Mouse (Mus musculus) hindbrain, embryonic 11.5 days (tissue): ENCODE results near the gene Khk. TPM values are rescaled to one million over a fixed set of nuclear protein-coding genes. Genes with fewer than 3 reads are reported as not detected.
"Not testable (repeated sequence)": the region's sequence is repeated elsewhere in the genome, so short reads cannot be mapped to it uniquely, and the experiment has no call there.

Source experiments
- ATAC-seq: fragments of 200-750 bp; cut with Nextera tagmentation; 2 replicates; pipeline ENCODE4 v1.8.0; 2017; ENCODE audit warnings: mild to moderate bottlenecking, moderate TSS enrichment, moderate library complexity; ENCODE audit not compliant: low FRiP score
- DNase-seq: peaks from one replicate; pipeline ENCODE4 v3.0.0-alpha.2; 2015; ENCODE audit warnings: low spot score
- H3K27ac ChIP-seq: fragments of 300-500 bp; sonication (generic); 2 replicates; pipeline ENCODE4 v1.5.1; 2014; ENCODE audit warnings: mild to moderate bottlenecking, low read depth, low read length
- H3K27me3 ChIP-seq: fragments of 300-500 bp; sonication (generic); 2 replicates; pipeline ENCODE4 v1.6.1; 2014; ENCODE audit warnings: mild to moderate bottlenecking, low read length, moderate library complexity, mixed read lengths; ENCODE audit not compliant: control insufficient read depth, insufficient read depth
- H3K36me3 ChIP-seq: fragments of 300-500 bp; sonication (generic); 2 replicates; pipeline ENCODE4 v1.6.1; 2014; ENCODE audit warnings: mild to moderate bottlenecking, low read length, moderate library complexity, mixed read lengths; ENCODE audit not compliant: control insufficient read depth, insufficient read depth
- H3K4me1 ChIP-seq: fragments of 300-500 bp; sonication (generic); replicated peaks from 2 replicates; pipeline ENCODE4 v1.6.1; 2014; ENCODE audit warnings: low read length, mixed read lengths; ENCODE audit not compliant: control insufficient read depth, insufficient read depth
- H3K4me2 ChIP-seq: fragments of 300-500 bp; sonication (generic); replicated peaks from 2 replicates; pipeline ENCODE4 v1.6.1; 2014; ENCODE audit warnings: mild to moderate bottlenecking, low read depth, low read length
- H3K4me3 ChIP-seq: fragments of 300-500 bp; sonication (generic); 2 replicates; pipeline ENCODE4 v1.5.1; 2014; ENCODE audit warnings: low read depth, low read length
- H3K9ac ChIP-seq: fragments of 300-500 bp; sonication (generic); 2 replicates; pipeline ENCODE4 v1.6.1; 2014; ENCODE audit warnings: low read depth, low read length
- H3K9me3 ChIP-seq: fragments of 300-500 bp; sonication (generic); 2 replicates; pipeline ENCODE4 v1.6.1; 2016; ENCODE audit warnings: low read length; ENCODE audit not compliant: control insufficient read depth
- WGBS: fragments of 180-500 bp; shearing (Covaris S2); extraction: QIAGEN DNeasy Blood & Tissue Kit; methylation state at CpG from one replicate; pipeline ENCODE4 v1.1.7; 2014; 5-methylcytosine and 5-hydroxymethylcytosine counted together
- polyA plus RNA-seq: library from polyadenylated mRNA; unstranded; fragments of >200 nt; fragmentation: Nextera tagmentation; extraction: Ambion mirVana; gene quantifications from 2 replicates; pipeline ENCODE4 v1.2.1, GENCODE M21; 2014

Gene Khk
- polyA plus RNA-seq: 4.2 and 7.8 TPM in 2 replicates

- Histone ChIP-seq H3K4me1 (peaks cover 5% of the 10 kb centered on the region), H3K4me2 (peak within 1 kb of the TSS; percentile 87), H3K9ac (peak within 1 kb of the TSS; percentile 64), H3K27me3 (no peaks in the 10 kb centered on the region), H3K36me3 (no peaks in the 10 kb centered on the region), H3K9me3 (no peaks in the 10 kb centered on the region), H3K27ac (peak within 1 kb of the TSS; percentile 53; the same call in 1 of the 2 replicates), H3K4me3 (peak within 1 kb of the TSS; percentile 48)
- peak; percentile 94 for DNase-seq
- 2% methylated on average over 38 of the region's 40 CpGs for WGBS
- ATAC-seq: peak; percentile 82
Observed at GRCm38 (mm10) chr5:30921256-30922033, at the start of gene Khk. Gene Khk (plus strand): TSS chr5:30921431.

GRCm38 (mm10) chr5:30872574-30872973, 48.7 kb upstream of the Khk start:
- H3K27ac ChIP-seq: no peak overlapping the region
- no peaks in the 10 kb centered on the region for H3K27me3 ChIP-seq
- peaks cover 2% of the 10 kb centered on the region; the same call in 1 of the 2 replicates for H3K4me1 ChIP-seq
- peaks cover 32% of the 10 kb centered on the region for H3K36me3 ChIP-seq
- no peak overlapping the region for H3K9ac ChIP-seq
- DNase-seq (no peak), ATAC-seq (no peak)
- no peak overlapping the region for H3K4me2 ChIP-seq
- 93% methylated on average over 9 of the region's 9 CpGs for WGBS
- no peaks in the 10 kb centered on the region for H3K9me3 ChIP-seq
- no peak overlapping the region for H3K4me3 ChIP-seq

- Histone ChIP-seq H3K4me3 (no peak overlapping the region), H3K4me1 (peaks cover 2% of the 10 kb centered on the region; the same call in 1 of the 2 replicates), H3K27ac (no peak overlapping the region), H3K4me2 (no peak overlapping the region), H3K36me3 (peaks cover 32% of the 10 kb centered on the region), H3K9me3 (no peaks in the 10 kb centered on the region), H3K9ac (no peak overlapping the region), H3K27me3 (no peaks in the 10 kb centered on the region)
- WGBS: 84% methylated on average over 7 of the region's 7 CpGs
- no peak for ATAC-seq
- DNase-seq: no peak
Observed at GRCm38 (mm10) chr5:30874365-30874764, 46.9 kb upstream of the Khk start.

- no peaks in the 10 kb centered on the region for H3K4me1 ChIP-seq
- ATAC-seq (no peak), DNase-seq (no peak)
- no peak overlapping the region for H3K9ac ChIP-seq
- no peak overlapping the region for H3K4me2 ChIP-seq
- no peak overlapping the region for H3K4me3 ChIP-seq
- H3K27me3 ChIP-seq: no peaks in the 10 kb centered on the region
- H3K9me3 ChIP-seq: no peaks in the 10 kb centered on the region
- WGBS: 62% methylated on average over 6 of the region's 6 CpGs
- H3K27ac ChIP-seq: no peak overlapping the region
- peaks cover 29% of the 10 kb centered on the region for H3K36me3 ChIP-seq
Observed at GRCm38 (mm10) chr5:30878616-30879015, 42.6 kb upstream of the Khk start.

GRCm38 (mm10) chr5:30879347-30879943, 41.8 kb upstream of the Khk start:
- Histone ChIP-seq H3K9ac (no peak overlapping the region), H3K36me3 (peaks cover 23% of the 10 kb centered on the region), H3K9me3 (no peaks in the 10 kb centered on the region), H3K4me3 (no peak overlapping the region), H3K27ac (no peak overlapping the region), H3K27me3 (no peaks in the 10 kb centered on the region), H3K4me1 (no peaks in the 10 kb centered on the region), H3K4me2 (no peak overlapping the region)
- no peak for ATAC-seq
- WGBS: 79% methylated on average over 5 of the region's 5 CpGs
- DNase-seq: no peak

GRCm38 (mm10) chr5:30881839-30882238, 39.4 kb upstream of the Khk start:
- not testable (repeated sequence) for H3K27me3 ChIP-seq, H3K27ac ChIP-seq, H3K4me3 ChIP-seq, ATAC-seq, H3K9me3 ChIP-seq, H3K9ac ChIP-seq, H3K4me2 ChIP-seq, DNase-seq, H3K4me1 ChIP-seq, H3K36me3 ChIP-seq
- 81% methylated on average over 4 of the region's 4 CpGs for WGBS

- 61% methylated on average over 4 of the region's 4 CpGs for WGBS
- ATAC-seq: no peak
- Histone ChIP-seq H3K4me2 (no peak overlapping the region; the same call in 1 of the 2 replicates), H3K27me3 (no peaks in the 10 kb centered on the region), H3K9ac (no peak overlapping the region), H3K4me1 (no peaks in the 10 kb centered on the region; the same call in none of the 2 replicates), H3K36me3 (no peaks in the 10 kb centered on the region), H3K4me3 (no peak overlapping the region), H3K27ac (no peak overlapping the region), H3K9me3 (no peaks in the 10 kb centered on the region)
- no peak for DNase-seq
Observed at GRCm38 (mm10) chr5:30886209-30886608, 35.0 kb upstream of the Khk start.

- Histone ChIP-seq H3K4me1 (no peaks in the 10 kb centered on the region; the same call in none of the 2 replicates), H3K27ac (peak overlapping the region; percentile 95), H3K4me2 (peak overlapping the region; percentile 90), H3K9me3 (no peaks in the 10 kb centered on the region), H3K27me3 (no peaks in the 10 kb centered on the region), H3K36me3 (no peaks in the 10 kb centered on the region), H3K4me3 (peak overlapping the region; percentile 63), H3K9ac (peak overlapping the region; percentile 68)
- DNase-seq: peak; percentile 41
- no peak for ATAC-seq
- WGBS: 35% methylated on average over 5 of the region's 5 CpGs
Observed at GRCm38 (mm10) chr5:30886731-30887130, 34.5 kb upstream of the Khk start.
